28 mouse cellular contexts compared by ENCODE assay signal in the genomic region with DNA sequence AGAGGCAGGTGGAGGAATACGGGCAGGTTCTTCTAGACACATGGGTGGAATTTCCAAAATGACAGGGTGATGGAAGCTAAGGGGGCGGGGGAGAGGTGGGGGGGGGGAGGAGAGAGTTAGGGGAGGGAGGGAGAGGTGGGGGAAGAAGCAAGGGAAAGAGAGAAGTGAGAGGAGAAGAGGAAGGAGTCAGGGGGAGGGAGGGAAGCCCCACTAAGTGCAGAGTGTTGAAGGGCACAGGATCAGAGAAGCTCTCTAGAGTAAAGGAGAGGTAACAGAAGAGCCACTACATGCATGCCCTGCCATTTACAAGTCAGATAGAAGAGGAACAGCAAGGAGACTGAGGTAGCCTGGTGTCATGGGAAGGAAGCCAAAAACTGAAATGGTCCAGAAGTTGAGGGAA. TPM values are rescaled to one million over a fixed set of nuclear protein-coding genes. Genes with fewer than 3 reads are reported as not detected.
A peak's percentile ranks its signal among the peaks of the same experiment; 100 is the strongest.
DNase-seq lines count a peak whose midpoint lies in the region; ATAC-seq and TF ChIP-seq lines count a peak whose summit lies in the region.
"Had no signal": no experiment of that assay in that cellular context is flagged by ENCODE, and none has a peak within 500 bp of the region (broad histone marks: within the 10 kb centered on the region; RNA-seq: fewer than 3 reads in every experiment).

No protein-coding gene starts in this region.

- H3K4me1 ChIP-seq in thymus, adult 2 months (replicated peaks; ENCODE audit: control insufficient read depth, insufficient read depth, low read length), result peaks cover 39% of the 10 kb centered on the region
- H3K4me1 ChIP-seq in megakaryocyte, embryonic 14.5 days, result peaks cover 32% of the 10 kb centered on the region
- H3K4me1 ChIP-seq: forebrain, embryonic 13.5 days had no signal

- peak overlapping the region; percentile 7; the same call in 1 of the 2 replicates for H3K27ac ChIP-seq in thymus, adult 2 months (ENCODE audit: control insufficient read depth, insufficient read depth, low read length)
- H3K27ac ChIP-seq: forebrain, embryonic 10.5 days; forebrain, embryonic 13.5 days; heart, embryonic 15.5 days; hindbrain, embryonic 10.5 days; hindbrain, embryonic 13.5 days; hindbrain, postnatal 0 days had no signal

- no peaks in the 10 kb centered on the region for H3K27me3 ChIP-seq in thymus, adult 2 months (ENCODE audit: control insufficient read depth, insufficient read depth, low read length)
- H3K27me3 ChIP-seq in megakaryocyte, embryonic 14.5 days (replicated peaks), result peaks cover 18% of the 10 kb centered on the region

- no peaks in the 10 kb centered on the region for H3K36me3 ChIP-seq in thymus, adult 2 months (ENCODE audit: control insufficient read depth, insufficient read depth, low read length)
- H3K36me3 ChIP-seq in megakaryocyte, embryonic 14.5 days (replicated peaks; ENCODE audit: low read length), result no peaks in the 10 kb centered on the region
- H3K36me3 ChIP-seq: forebrain, embryonic 10.5 days; heart, embryonic 12.5 days; heart, embryonic 15.5 days; hindbrain, embryonic 10.5 days; hindbrain, embryonic 13.5 days had no signal

- TF ChIP-seq CTCF in thymus, adult 2 months (IDR thresholded peaks at IDR 0.05; ENCODE audit: borderline replicate concordance, control insufficient read depth, extremely low read depth, insufficient read depth, low read length, poor library complexity), result no peak

- H3K4me3 ChIP-seq in thymus, adult 2 months (ENCODE audit: control insufficient read depth, insufficient read depth, low read length), result no peak overlapping the region
- peak overlapping the region; percentile 42 for H3K4me3 ChIP-seq in megakaryocyte, embryonic 14.5 days (replicated peaks)
- H3K4me3 ChIP-seq: forebrain, embryonic 10.5 days; forebrain, embryonic 13.5 days; heart, embryonic 12.5 days; heart, embryonic 15.5 days; hindbrain, embryonic 10.5 days; hindbrain, embryonic 13.5 days had no signal

- WGBS in thymus, adult 2 months, result 56% methylated on average over 2 of the region's 2 CpGs

- peak; percentile 42 for ATAC-seq in granulocyte monocyte progenitor cell, adult 5-6 weeks (replicated peaks; ENCODE audit: poor library complexity, severe bottlenecking)
- ATAC-seq: forebrain, embryonic 13.5 days; forebrain, embryonic 16.5 days; hindbrain, postnatal 0 days had no signal

- TF ChIP-seq POLR2A in thymus, adult 2 months (IDR thresholded peaks at IDR 0.05; ENCODE audit: control insufficient read depth, extremely low read depth, insufficient read depth, low read length, poor library complexity), result no peak

- no peak for DNase-seq in thymus, adult 2 months
- no peak for DNase-seq in thymus, adult 18-20 months
- no peak for DNase-seq in gastrocnemius, adult 8-10 months (ENCODE audit: low spot score in 2 of 2)
- no peak for DNase-seq in layer of hippocampus, adult 11-12 months (ENCODE audit: low spot score)
- no peak for DNase-seq in right cerebral cortex, postnatal 36 days (ENCODE audit: low spot score in 2 of 2)
- DNase-seq: adrenal gland, adult 2 months; adrenal gland, postnatal 14 days; cerebellum, adult 11-12 months; cerebellum, adult 8-10 months; cerebellum, postnatal 10 days; cerebellum, postnatal 36 days; gastrocnemius, postnatal 14 days; heart, adult 18-20 months; heart, postnatal 10 days; heart, postnatal 36 days had no signal

- 0 out of 2 replicates have a peak, but pooled peaks cover 3% of the 10 kb centered on the region for H3K9me3 ChIP-seq in megakaryocyte, embryonic 14.5 days
- H3K9me3 ChIP-seq: forebrain, embryonic 10.5 days; forebrain, embryonic 13.5 days; heart, embryonic 12.5 days; heart, embryonic 15.5 days; hindbrain, embryonic 10.5 days; hindbrain, embryonic 13.5 days had no signal

RNA-seq across cellular contexts. Expression of a gene that starts 7.2 kb away (rescaled TPM):
- 3.3 and 3.5 TPM in 2 replicates for polyA plus RNA-seq in thymus, adult 2 months (2012; rRNA removed)
- 0.75 TPM in 1 of 2 replicates, not detected in the other for total RNA-seq in granulocyte monocyte progenitor cell, adult 5-6 weeks (2014; fragmentation: Nextera tagmentation)
- total RNA-seq in granulocyte monocyte progenitor cell, adult 5-6 weeks (2017), result 0.52 and 4.1 TPM in 2 replicates
- polyA plus RNA-seq in megakaryocyte, embryonic 14.5 days (2012; ENCODE audit: insufficient read depth, low replicate concordance), result 1.9 TPM in 1 of 2 replicates, not detected in the other
- total RNA-seq in gastrocnemius, adult 8-10 months (2022), result 1 to 10 TPM in 1 of 4 experiments, under 1 TPM in 1, not detected in 2; 0.19 to 1.4 TPM
- total RNA-seq: adrenal gland, adult 2 months; gastrocnemius, adult 18-20 months; hindbrain, postnatal 0 days had no signal
- polyA plus RNA-seq: adrenal gland, adult 2 months; forebrain, embryonic 16.5 days had no signal

RNA-seq across cellular contexts. Expression of a gene that starts 39.6 kb away (rescaled TPM):
- 5.9 and 6.1 TPM in 2 replicates for polyA plus RNA-seq in thymus, adult 2 months (2012; rRNA removed)
- not detected in 2 replicates for total RNA-seq in granulocyte monocyte progenitor cell, adult 5-6 weeks (2014; fragmentation: Nextera tagmentation)
- total RNA-seq in granulocyte monocyte progenitor cell, adult 5-6 weeks (2017), result not detected in 2 replicates
- 0.39 TPM in 1 of 2 replicates, not detected in the other for polyA plus RNA-seq in megakaryocyte, embryonic 14.5 days (2012; ENCODE audit: insufficient read depth, low replicate concordance)
- not detected for total RNA-seq in gastrocnemius, adult 8-10 months (2022)
- total RNA-seq: adrenal gland, adult 2 months; adrenal gland, postnatal 14 days; gastrocnemius, adult 18-20 months; gastrocnemius, postnatal 14 days; heart, postnatal 10 days; heart, postnatal 36 days; hindbrain, postnatal 0 days; MEL had no signal
- polyA plus RNA-seq: adrenal gland, adult 2 months had no signal

RNA-seq across cellular contexts. Expression of a gene that starts 48.9 kb away (rescaled TPM):
- 0.03 TPM in 1 of 2 replicates, not detected in the other for polyA plus RNA-seq in thymus, adult 2 months (2012; rRNA removed)
- not detected in 2 replicates for total RNA-seq in granulocyte monocyte progenitor cell, adult 5-6 weeks (2014; fragmentation: Nextera tagmentation)
- total RNA-seq in granulocyte monocyte progenitor cell, adult 5-6 weeks (2017), result not detected in 2 replicates
- polyA plus RNA-seq in megakaryocyte, embryonic 14.5 days (2012; ENCODE audit: insufficient read depth, low replicate concordance), result not detected in 2 replicates
- not detected for total RNA-seq in gastrocnemius, adult 8-10 months (2022)
- total RNA-seq: adrenal gland, adult 2 months; gastrocnemius, adult 18-20 months; gastrocnemius, postnatal 14 days; gastrocnemius, postnatal 4 days; heart, postnatal 10 days; heart, postnatal 36 days; MEL had no signal
- polyA plus RNA-seq: adrenal gland, adult 2 months; forebrain, embryonic 10.5 days; heart, embryonic 12.5 days had no signal
